Mouse (Mus musculus): ENCODE data around the gene Gng13.
A peak's percentile ranks its signal among the peaks of the same experiment; 100 is the strongest.

DNA sequence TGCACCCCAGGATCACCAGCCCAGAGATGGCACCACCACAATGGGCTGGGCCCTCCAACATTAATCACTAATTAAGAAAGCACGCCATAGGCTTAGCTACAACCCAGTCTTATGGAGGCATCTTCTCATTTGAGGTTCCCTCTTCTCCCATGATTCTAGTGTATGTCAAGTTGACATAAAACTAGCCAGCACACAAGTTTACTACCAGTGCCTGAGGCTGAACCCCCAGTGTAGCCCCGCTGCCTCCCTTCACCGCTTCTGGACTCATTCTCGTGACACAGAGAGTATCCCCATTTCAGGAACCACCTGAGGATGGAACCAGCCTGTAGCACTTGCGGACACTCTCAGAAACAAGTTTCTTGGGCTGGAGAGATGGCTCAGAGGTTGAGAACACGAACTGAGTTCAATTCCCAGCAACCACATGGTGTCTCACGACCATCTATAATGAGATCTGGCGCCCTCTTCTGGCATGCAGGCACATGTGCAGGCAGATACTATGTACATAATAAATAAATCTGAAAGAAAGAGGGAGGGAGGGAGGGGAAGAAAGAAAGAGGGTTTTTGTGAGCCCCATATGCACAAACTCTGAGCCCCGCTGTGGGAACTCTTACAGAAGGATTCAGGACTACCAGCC is 16.0 kb upstream of the Gng13 start:
- peak; percentile 54 for TF ChIP-seq CTCF (IDR thresholded peaks at IDR 0.05)
- TF ChIP-seq EP300 (IDR thresholded peaks at IDR 0.05) = no peak

All from lung, postnatal 0 days (tissue).